Mouse (Mus musculus) C2C12 (cell line): ENCODE results near the gene Gm17359. TPM values are rescaled to one million over a fixed set of nuclear protein-coding genes. Genes with fewer than 3 reads are reported as not detected.

Experiments
- H3K27me3 ChIP-seq: one replicate; pipeline ENCODE4 v1.6.1; 2011; ENCODE audit not compliant: control insufficient read depth, insufficient read depth, insufficient read length
- H3K36me3 ChIP-seq: one replicate; pipeline ENCODE4 v1.6.1; 2011; ENCODE audit not compliant: control insufficient read depth, insufficient read depth
- H3K4me3 ChIP-seq: one replicate; pipeline ENCODE4 v1.5.1; 2011; ENCODE audit warnings: mild to moderate bottlenecking, control low read depth; ENCODE audit not compliant: poor library complexity, insufficient read depth, severe bottlenecking
- H3K79me2 ChIP-seq: one replicate; pipeline ENCODE4 v1.6.1; 2011; ENCODE audit not compliant: control insufficient read depth, insufficient read depth
- H3K79me3 ChIP-seq: one replicate; pipeline ENCODE4 v1.6.1; 2011; ENCODE audit warnings: low read depth, control low read depth
- H3ac ChIP-seq: one replicate; pipeline ENCODE3; 2011; ENCODE audit warnings: low read depth; ENCODE audit not compliant: control insufficient read depth, insufficient read length
- CEBPB ChIP-seq: IDR thresholded peaks from one replicate; pipeline ENCODE4 v1.6.1; 2011; ENCODE audit warnings: low read depth, mild to moderate bottlenecking, control low read depth, moderate library complexity
- CTCF ChIP-seq: IDR thresholded peaks from one replicate; pipeline ENCODE4 v1.5.1; 2011; ENCODE audit not compliant: control insufficient read depth, insufficient read depth, insufficient read length
- FOSL1 ChIP-seq: IDR thresholded peaks from one replicate; pipeline ENCODE4 v1.8.0; 2011; ENCODE audit warnings: mild to moderate bottlenecking, low read length; ENCODE audit not compliant: poor library complexity, insufficient read depth, severe bottlenecking
- MAX ChIP-seq: IDR thresholded peaks from one replicate; pipeline ENCODE4 v1.6.1; 2011; ENCODE audit warnings: mild to moderate bottlenecking, control low read depth
- MYOD1 ChIP-seq: IDR thresholded peaks from one replicate; pipeline ENCODE4 v1.6.1; 2011; ENCODE audit warnings: low read depth; ENCODE audit not compliant: control insufficient read depth, insufficient read length
- MYOG ChIP-seq: IDR thresholded peaks from one replicate; pipeline ENCODE4 v1.6.1; 2011; ENCODE audit not compliant: control insufficient read depth, insufficient read length; ENCODE audit errors: extremely low read depth
- USF1 ChIP-seq: IDR thresholded peaks from one replicate; pipeline ENCODE4 v1.6.1; 2011; ENCODE audit warnings: low read depth, mild to moderate bottlenecking, control low read depth, moderate library complexity
- long read RNA-seq, 2 experiments: library from polyadenylated mRNA; unstranded; transcript quantifications; one replicate each; pipeline ENCODE4 v2.0.0; 2019 to 2020
- polyA plus RNA-seq: library from polyadenylated mRNA; unstranded; fragments of >200 nt; fragmentation: generic; extraction: Trizol; gene quantifications from one replicate; pipeline ENCODE4 v1.2.1, GENCODE M21; 2012; ENCODE audit warnings: missing spikeins

Gm17359 gene
- not detected for polyA plus RNA-seq
- long read RNA-seq, experiment 1, result 0 reads
- long read RNA-seq, experiment 2, result 0 reads

DNA sequence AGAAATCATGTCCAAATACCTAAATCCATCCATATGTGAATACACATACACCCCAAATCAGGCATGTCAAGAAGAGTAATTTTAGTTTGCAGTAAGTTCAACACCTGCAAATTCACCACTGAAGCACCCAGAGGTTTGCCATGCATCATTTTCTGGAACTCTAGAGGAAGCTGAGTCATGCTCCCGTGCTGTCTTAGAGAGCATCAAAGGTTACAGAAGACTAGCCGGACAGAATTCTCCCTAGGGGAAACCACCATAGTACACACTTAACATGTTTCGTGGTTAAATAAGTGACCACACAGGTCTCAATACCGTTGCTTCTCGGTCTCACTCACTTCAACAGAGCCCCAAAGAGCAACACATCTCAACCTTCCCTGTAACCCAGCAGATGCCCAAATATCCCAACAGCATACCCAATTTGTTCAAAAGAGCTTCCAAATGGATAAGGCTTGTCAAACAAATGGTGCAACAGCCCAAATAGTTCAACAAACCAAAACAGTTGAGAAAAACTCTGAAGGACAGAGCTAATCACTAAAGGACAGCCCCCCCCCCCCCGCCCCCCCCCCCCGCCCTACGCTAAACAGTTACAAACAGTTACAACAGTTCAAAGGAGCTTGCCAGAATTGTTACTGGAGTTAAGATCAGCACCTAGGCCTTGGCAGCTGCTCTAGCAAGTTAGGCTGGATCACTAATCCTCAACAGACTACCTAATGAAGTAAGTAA is at the start of gene Gm17359:
Gene Gm17359, plus strand, starts transcription at position 618 of the 723 bp plus-strand sequence.
- Histone ChIP-seq H3K27me3 (no peaks in the 10 kb centered on the region), H3K79me3 (no peaks in the 10 kb centered on the region), H3K4me3 (no peak within 1 kb of the TSS), H3K79me2 (no peaks in the 10 kb centered on the region), H3ac (no peak within 1 kb of the TSS), H3K36me3 (no peaks in the 10 kb centered on the region)
- TF ChIP-seq MYOD1 (no peak), USF1 (no peak), MAX (no peak), CTCF (no peak), MYOG (no peak), FOSL1 (no peak), CEBPB (no peak)

- peak overlapping the region; percentile 98 for H3ac ChIP-seq
- no peaks in the 10 kb centered on the region for H3K27me3 ChIP-seq
- peaks cover 43% of the 10 kb centered on the region for H3K79me2 ChIP-seq
- peaks cover 38% of the 10 kb centered on the region for H3K79me3 ChIP-seq
- TF ChIP-seq MYOD1 (peak; percentile 11), USF1 (no peak), MAX (peak; percentile 24)
- H3K36me3 ChIP-seq, result no peaks in the 10 kb centered on the region
- H3K4me3 ChIP-seq, result peak overlapping the region; percentile 71
Observed at GRCm38 (mm10) chr3:79287108-79287576, 49.3 kb upstream of the Gm17359 start.

GRCm38 (mm10) chr3:79287699-79288458 is 48.6 kb upstream of the Gm17359 start:
- peak overlapping the region; percentile 87 for H3ac ChIP-seq
- TF ChIP-seq USF1 (no peak), FOSL1 (no peak), MYOG (no peak), CEBPB (no peak), CTCF (no peak), MYOD1 (no peak), MAX (no peak)
- peaks cover 36% of the 10 kb centered on the region for H3K79me2 ChIP-seq
- peaks cover 31% of the 10 kb centered on the region for H3K79me3 ChIP-seq
- no peaks in the 10 kb centered on the region for H3K27me3 ChIP-seq
- H3K4me3 ChIP-seq, result peak overlapping the region; percentile 71
- no peaks in the 10 kb centered on the region for H3K36me3 ChIP-seq

DNA sequence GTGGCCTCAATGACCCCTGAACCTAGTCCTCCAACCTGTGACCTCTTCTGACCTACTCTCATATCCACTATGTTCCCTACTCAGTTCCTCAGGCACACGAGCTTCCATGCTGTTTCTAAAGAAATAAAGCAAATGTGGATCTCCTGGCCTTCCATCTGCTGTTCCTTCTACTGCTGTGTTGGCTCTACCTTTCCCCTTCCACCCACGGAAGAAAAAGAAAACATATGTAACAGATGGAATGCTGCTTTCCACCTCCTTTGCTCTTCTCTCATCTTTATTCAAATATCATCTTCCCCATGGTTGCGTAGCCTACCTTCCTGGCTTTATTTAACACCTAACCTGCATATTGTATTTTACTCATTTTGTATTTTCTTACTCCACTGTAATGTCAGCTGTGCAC is 47.4 kb upstream of the Gm17359 start:
- H3K36me3 ChIP-seq, result no peaks in the 10 kb centered on the region

GRCm38 (mm10) chr3:79293023-79293422 is 43.4 kb upstream of the Gm17359 start:
- Histone ChIP-seq H3ac (no peak overlapping the region), H3K27me3 (no peaks in the 10 kb centered on the region), H3K36me3 (no peaks in the 10 kb centered on the region), H3K79me3 (no peaks in the 10 kb centered on the region), H3K4me3 (no peak overlapping the region), H3K79me2 (no peaks in the 10 kb centered on the region)
- no peak for TF ChIP-seq MYOG
- no peak for TF ChIP-seq MAX
- no peak for TF ChIP-seq USF1
- TF ChIP-seq MYOD1, result no peak

More for the DNA sequence above, 47.4 kb upstream of the Gm17359 start:
- Histone ChIP-seq H3K79me3 (peaks cover 23% of the 10 kb centered on the region), H3ac (no peak overlapping the region), H3K27me3 (no peaks in the 10 kb centered on the region), H3K4me3 (no peak overlapping the region), H3K79me2 (peaks cover 24% of the 10 kb centered on the region)
- TF ChIP-seq CTCF (no peak), MYOG (no peak), MAX (no peak), CEBPB (no peak), FOSL1 (no peak), MYOD1 (no peak), USF1 (no peak)

GRCm38 (mm10) chr3:79294701-79295100 is 41.8 kb upstream of the Gm17359 start:
- no peak overlapping the region for H3ac ChIP-seq
- no peak overlapping the region for H3K4me3 ChIP-seq
- H3K36me3 ChIP-seq, result no peaks in the 10 kb centered on the region
- TF ChIP-seq USF1 (no peak), MYOG (no peak), FOSL1 (no peak), MAX (no peak), CEBPB (no peak), MYOD1 (no peak), CTCF (no peak)
- H3K79me2 ChIP-seq, result no peaks in the 10 kb centered on the region
- H3K27me3 ChIP-seq, result no peaks in the 10 kb centered on the region
- H3K79me3 ChIP-seq, result no peaks in the 10 kb centered on the region
